Mouse (Mus musculus): ENCODE results near the gene Pop5. TPM values are rescaled to one million over a fixed set of nuclear protein-coding genes. Genes with fewer than 3 reads are reported as not detected.

Pop5 gene
- total and polyA plus RNA-seq, 2 experiments, result 59.2 to 70.3 TPM

DNA sequence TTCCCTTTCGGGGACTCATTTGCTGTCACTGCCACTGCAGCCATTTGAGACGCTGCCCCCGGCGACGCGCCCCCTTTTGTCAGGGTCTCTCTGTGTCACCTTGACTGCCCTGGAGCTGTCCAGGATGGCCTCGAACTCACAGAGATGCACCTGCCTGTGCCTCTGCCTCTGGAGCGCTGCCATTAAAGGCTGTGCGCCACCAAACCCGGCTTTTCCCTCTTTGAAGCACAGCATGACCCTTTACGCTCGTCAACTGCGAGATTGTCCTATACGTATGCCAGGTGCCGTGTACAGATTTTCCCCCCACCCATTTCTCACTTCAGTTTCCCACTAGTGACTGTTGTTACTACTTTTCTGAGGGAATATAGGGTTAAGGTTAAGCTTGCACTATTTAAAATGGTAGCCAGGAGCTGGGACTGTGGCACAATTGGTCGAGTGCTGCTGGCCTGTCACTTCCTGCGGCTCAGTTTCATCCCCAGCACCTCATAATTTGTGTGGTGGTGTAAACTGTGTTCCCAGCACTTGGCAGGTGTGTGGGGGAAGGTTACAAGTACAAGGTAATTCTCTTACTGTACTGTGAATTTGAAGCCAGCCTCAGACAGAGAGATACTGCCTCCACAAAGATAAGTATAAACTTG, 44.5 kb downstream of the Pop5 start:
- WGBS, result 2% methylated on average over 17 of the region's 17 CpGs
- Histone ChIP-seq H3K36me3 (ENCODE audit: control insufficient read depth, insufficient read depth, low read length) (peaks cover 6% of the 10 kb centered on the region; the same call in 1 of the 2 replicates), H3K4me1 (ENCODE audit: control insufficient read depth, insufficient read depth, low read length) (peaks cover 3% of the 10 kb centered on the region), H3K4me3 (ENCODE audit: insufficient read depth, low read depth, low read length) (peak overlapping the region; percentile 100), H3K27me3 (ENCODE audit: control insufficient read depth, insufficient read depth, low read length) (no peaks in the 10 kb centered on the region), H3K79me2 (ENCODE audit: control insufficient read depth, insufficient read depth, low read length) (peaks cover 12% of the 10 kb centered on the region), H3K27ac (replicated peaks; ENCODE audit: insufficient read depth, low read depth, low read length) (peak overlapping the region; percentile 88), H3K9ac (ENCODE audit: low read depth, low read length) (peak overlapping the region; percentile 98)
- TF ChIP-seq POLR2A (IDR thresholded peaks at IDR 0.05; ENCODE audit: extremely low read depth, insufficient read depth, low read length) (no peak), CTCF (IDR thresholded peaks at IDR 0.05; ENCODE audit: low read depth, low read length) (no peak)
- no peak for DNase-seq (ENCODE audit: extremely low read depth, low read depth, low spot score)

GRCm38 (mm10) chr5:115284735-115285134, 49.1 kb downstream of the Pop5 start:
- peaks cover 10% of the 10 kb centered on the region for H3K79me2 ChIP-seq (ENCODE audit: control insufficient read depth, insufficient read depth, low read length)
- no peak overlapping the region for H3K4me3 ChIP-seq (ENCODE audit: insufficient read depth, low read depth, low read length)
- H3K27me3 ChIP-seq (ENCODE audit: control insufficient read depth, insufficient read depth, low read length), result no peaks in the 10 kb centered on the region
- peaks cover 20% of the 10 kb centered on the region for H3K36me3 ChIP-seq (ENCODE audit: control insufficient read depth, insufficient read depth, low read length)
- 94% methylated on average over 3 of the region's 3 CpGs for WGBS
- peaks cover 2% of the 10 kb centered on the region for H3K4me1 ChIP-seq (ENCODE audit: control insufficient read depth, insufficient read depth, low read length)
- no peak overlapping the region for H3K27ac ChIP-seq (replicated peaks; ENCODE audit: insufficient read depth, low read depth, low read length)
- TF ChIP-seq POLR2A (IDR thresholded peaks at IDR 0.05; ENCODE audit: extremely low read depth, insufficient read depth, low read length) (no peak), CTCF (IDR thresholded peaks at IDR 0.05; ENCODE audit: low read depth, low read length) (peak; percentile 40; the same call in 1 of the 2 replicates)
- DNase-seq (ENCODE audit: extremely low read depth, low read depth, low spot score), result no peak
- no peak overlapping the region for H3K9ac ChIP-seq (ENCODE audit: low read depth, low read length)

DNA sequence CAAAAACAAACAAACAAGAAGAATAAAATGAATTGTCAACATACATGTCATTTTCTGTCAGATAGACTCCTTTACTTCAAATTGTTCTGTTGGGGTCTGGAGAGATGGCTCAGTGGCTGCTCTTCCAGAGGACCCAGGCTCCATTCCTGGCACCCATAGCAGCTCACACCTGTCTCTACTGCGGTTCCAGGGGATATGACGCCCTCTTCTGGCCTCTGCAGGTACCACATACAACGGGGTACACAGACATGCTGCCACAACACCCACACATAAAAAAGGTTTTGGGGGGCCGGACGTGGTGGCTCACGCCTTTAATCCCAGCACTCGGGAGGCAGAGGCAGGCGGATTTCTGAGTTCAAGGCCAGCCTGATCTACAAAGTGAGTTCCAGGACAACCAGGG, 58.5 kb downstream of the Pop5 start:
- H3K27ac ChIP-seq (replicated peaks; ENCODE audit: insufficient read depth, low read depth, low read length), result no peak overlapping the region
- no peak for TF ChIP-seq POLR2A (IDR thresholded peaks at IDR 0.05; ENCODE audit: extremely low read depth, insufficient read depth, low read length)
- TF ChIP-seq CTCF (IDR thresholded peaks at IDR 0.05; ENCODE audit: low read depth, low read length), result peak; percentile 52
- no peaks in the 10 kb centered on the region for H3K27me3 ChIP-seq (ENCODE audit: control insufficient read depth, insufficient read depth, low read length)
- H3K36me3 ChIP-seq (ENCODE audit: control insufficient read depth, insufficient read depth, low read length), result peaks cover 24% of the 10 kb centered on the region
- H3K4me3 ChIP-seq (ENCODE audit: insufficient read depth, low read depth, low read length), result no peak overlapping the region
- H3K9ac ChIP-seq (ENCODE audit: low read depth, low read length), result no peak overlapping the region
- no peaks in the 10 kb centered on the region for H3K79me2 ChIP-seq (ENCODE audit: control insufficient read depth, insufficient read depth, low read length)
- no peak for DNase-seq (ENCODE audit: extremely low read depth, low read depth, low spot score)
- 94% methylated on average over 8 of the region's 8 CpGs for WGBS
- H3K4me1 ChIP-seq (ENCODE audit: control insufficient read depth, insufficient read depth, low read length), result peaks cover 5% of the 10 kb centered on the region; the same call in 1 of the 2 replicates

Other genes with a start within 250 kb of the Pop5 start
- 8.7 and 13.1 TPM in 2 replicates for gene Sppl3, start 224.7 kb upstream of the Pop5 start, total RNA-seq (2014; rRNA removed)
- 23.7 and 24.0 TPM in 2 replicates for gene Sppl3, start 224.7 kb upstream of the Pop5 start, polyA plus RNA-seq (2012; rRNA removed)
- not detected in 2 replicates for gene Gm10401, start 137.5 kb upstream of the Pop5 start, total RNA-seq (2014; rRNA removed)
- 0.17 TPM in 1 of 2 replicates, not detected in the other for gene Gm10401, start 137.5 kb upstream of the Pop5 start, polyA plus RNA-seq (2012; rRNA removed)
- gene Acads, start 116.5 kb upstream of the Pop5 start, total RNA-seq (2014; rRNA removed), result 140 and 143 TPM in 2 replicates
- gene Acads, start 116.5 kb upstream of the Pop5 start, polyA plus RNA-seq (2012; rRNA removed), result 255 and 293 TPM in 2 replicates
- 12.5 and 17.3 TPM in 2 replicates for gene Unc119b, start 100.9 kb upstream of the Pop5 start, total RNA-seq (2014; rRNA removed)
- 29.4 and 32.0 TPM in 2 replicates for gene Unc119b, start 100.9 kb upstream of the Pop5 start, polyA plus RNA-seq (2012; rRNA removed)
- gene Mlec, start 77.7 kb upstream of the Pop5 start, total RNA-seq (2014; rRNA removed), result 33.7 and 44.7 TPM in 2 replicates
- 40.8 and 41.8 TPM in 2 replicates for gene Mlec, start 77.7 kb upstream of the Pop5 start, polyA plus RNA-seq (2012; rRNA removed)
- 0.09 TPM in 1 of 2 replicates, not detected in the other for gene Cabp1, start 41.5 kb upstream of the Pop5 start, total RNA-seq (2014; rRNA removed)
- 0.07 and 0.21 TPM in 2 replicates for gene Cabp1, start 41.5 kb upstream of the Pop5 start, polyA plus RNA-seq (2012; rRNA removed)
- 32.1 and 42.9 TPM in 2 replicates for gene Rnf10, start 37.1 kb downstream of the Pop5 start, total RNA-seq (2014; rRNA removed)
- 79.2 and 81.3 TPM in 2 replicates for gene Rnf10, start 37.1 kb downstream of the Pop5 start, polyA plus RNA-seq (2012; rRNA removed)
- gene Coq5, start 43.8 kb downstream of the Pop5 start, total RNA-seq (2014; rRNA removed), result 20.7 and 24.6 TPM in 2 replicates
- gene Coq5, start 43.8 kb downstream of the Pop5 start, polyA plus RNA-seq (2012; rRNA removed), result 13.7 and 13.9 TPM in 2 replicates
- 13.1 and 24.1 TPM in 2 replicates for gene Dynll1, start 65.2 kb downstream of the Pop5 start, total RNA-seq (2014; rRNA removed)
- gene Dynll1, start 65.2 kb downstream of the Pop5 start, polyA plus RNA-seq (2012; rRNA removed), result 24.3 and 25.8 TPM in 2 replicates
- 17.0 and 21.7 TPM in 2 replicates for gene Srsf9, start 91.3 kb downstream of the Pop5 start, total RNA-seq (2014; rRNA removed)
- gene Srsf9, start 91.3 kb downstream of the Pop5 start, polyA plus RNA-seq (2012; rRNA removed), result 25.2 and 25.3 TPM in 2 replicates
- gene Gatc, start 105.3 kb downstream of the Pop5 start, total RNA-seq (2014; rRNA removed), result 6.3 and 8.6 TPM in 2 replicates
- 11.0 and 12.7 TPM in 2 replicates for gene Gatc, start 105.3 kb downstream of the Pop5 start, polyA plus RNA-seq (2012; rRNA removed)
- 12.9 and 14.5 TPM in 2 replicates for gene Triap1, start 105.4 kb downstream of the Pop5 start, total RNA-seq (2014; rRNA removed)
- 11.4 and 11.8 TPM in 2 replicates for gene Triap1, start 105.4 kb downstream of the Pop5 start, polyA plus RNA-seq (2012; rRNA removed)
- 422 and 505 TPM in 2 replicates for gene Cox6a1, start 113.1 kb downstream of the Pop5 start, total RNA-seq (2014; rRNA removed)
- 2,238 and 2,515 TPM in 2 replicates for gene Cox6a1, start 113.1 kb downstream of the Pop5 start, polyA plus RNA-seq (2012; rRNA removed)
- not detected in 2 replicates for gene Msi1, start 193.8 kb downstream of the Pop5 start, total RNA-seq (2014; rRNA removed)
- 0.09 and 0.35 TPM in 2 replicates for gene Msi1, start 193.8 kb downstream of the Pop5 start, polyA plus RNA-seq (2012; rRNA removed)
- 0.40 and 2.7 TPM in 2 replicates for gene Pla2g1b, start 230.4 kb downstream of the Pop5 start, total RNA-seq (2014; rRNA removed)
- gene Pla2g1b, start 230.4 kb downstream of the Pop5 start, polyA plus RNA-seq (2012; rRNA removed), result not detected in 2 replicates
- gene Sirt4, start 248.9 kb downstream of the Pop5 start, total RNA-seq (2014; rRNA removed), result 11.5 and 15.0 TPM in 2 replicates
- gene Sirt4, start 248.9 kb downstream of the Pop5 start, polyA plus RNA-seq (2012; rRNA removed), result 26.1 and 26.6 TPM in 2 replicates